Mouse (Mus musculus) spleen, adult 2 months (tissue): ENCODE data around the gene Gpr152.

Source experiments
- CTCF ChIP-seq: fragments of 200-500 bp; IDR thresholded peaks from 2 replicates; pipeline ENCODE4 v1.5.1; 2011; ENCODE audit warnings: mild to moderate bottlenecking, inconsistent platforms; ENCODE audit not compliant: insufficient read depth, insufficient read length, insufficient replicate concordance; ENCODE audit errors: extremely low read depth
- POLR2A ChIP-seq: fragments of 200-500 bp; IDR thresholded peaks from 2 replicates; pipeline ENCODE4 v1.6.1; 2011; ENCODE audit warnings: low read depth, low read length, inconsistent platforms

DNA sequence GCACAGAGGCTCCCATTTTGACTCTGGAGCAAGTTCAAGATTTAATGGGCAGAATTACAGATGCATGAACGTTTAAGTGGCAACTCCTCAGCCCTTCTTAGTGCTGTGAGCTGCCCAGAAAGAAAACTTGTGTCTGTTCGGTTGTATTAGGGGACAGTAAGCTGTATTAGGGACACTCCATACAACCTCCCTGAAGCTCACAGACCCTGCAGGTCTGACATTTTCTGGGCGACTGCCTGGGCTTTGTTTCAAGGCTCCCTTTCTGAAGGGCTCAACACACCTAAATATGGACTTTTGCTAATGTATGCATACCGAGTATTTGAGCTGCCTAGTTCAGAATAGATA lies 23.9 kb downstream of the Gpr152 start:
- TF ChIP-seq POLR2A (no peak), CTCF (no peak)
